Mouse (Mus musculus): ENCODE measurements around the gene Gne. TPM values are rescaled to one million over a fixed set of nuclear protein-coding genes. Genes with fewer than 3 reads are reported as not detected.
A peak's percentile ranks its signal among the peaks of the same experiment; 100 is the strongest.

Gne gene
- polyA plus RNA-seq, 1 experiment from 2014 or later = 36.3 TPM

DNA sequence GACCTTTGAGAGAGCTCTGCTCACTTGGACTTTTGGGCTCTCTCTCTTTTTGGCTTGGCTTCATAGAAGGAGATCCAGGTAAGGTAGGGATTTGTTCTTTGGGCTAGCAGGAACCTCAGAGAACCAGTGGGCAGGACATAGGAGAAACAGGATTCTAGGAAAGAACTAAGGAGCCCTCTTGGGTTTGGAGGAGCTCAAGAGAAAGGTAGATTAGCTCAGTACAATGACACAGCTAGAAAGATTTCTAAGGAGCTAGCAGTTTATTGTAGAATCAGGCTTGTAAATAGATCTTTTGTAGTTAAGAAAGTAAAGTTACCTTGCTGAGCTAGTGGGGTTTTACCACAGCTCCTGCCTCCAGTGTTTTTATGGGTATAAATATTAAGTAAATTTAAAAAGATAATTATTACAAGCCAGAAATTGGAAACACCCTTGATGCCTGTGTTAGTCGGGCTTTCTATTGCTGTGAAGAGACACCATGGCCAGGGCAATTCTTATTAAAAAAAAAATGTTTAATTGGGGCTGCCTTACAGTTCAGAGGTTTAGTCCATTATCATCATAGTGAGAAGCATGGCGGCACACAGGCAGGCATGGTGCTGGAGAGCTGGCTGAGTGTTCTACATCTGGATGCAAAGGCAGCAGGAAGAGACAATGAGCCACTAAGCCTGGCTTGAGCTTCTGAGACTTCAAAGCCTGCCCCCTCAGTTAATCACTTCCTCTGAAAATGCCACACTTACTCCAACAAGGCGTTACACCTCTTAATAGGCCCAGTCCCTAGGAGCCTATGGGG is 79.2 kb downstream of the Gne start:
- Histone ChIP-seq H3K4me3 (no peak overlapping the region), H3K4me1 (replicated peaks) (no peaks in the 10 kb centered on the region), H3K27ac (ENCODE audit: poor library complexity, severe bottlenecking) (no peak overlapping the region), H3K4me2 (no peak overlapping the region), H3K27me3 (replicated peaks) (no peaks in the 10 kb centered on the region), H3K9ac (no peak overlapping the region), H3K9me3 (replicated peaks) (no peaks in the 10 kb centered on the region), H3K36me3 (no peaks in the 10 kb centered on the region)
- no peak for ATAC-seq (ENCODE audit: insufficient number of reproducible peaks, low FRiP score)
- 62% methylated on average over 3 of the region's 3 CpGs for WGBS

- Histone ChIP-seq H3K9me3 (replicated peaks) (no peaks in the 10 kb centered on the region), H3K4me3 (no peak within 1 kb of the TSS), H3K27ac (ENCODE audit: poor library complexity, severe bottlenecking) (no peak within 1 kb of the TSS), H3K36me3 (no peaks in the 10 kb centered on the region), H3K4me2 (no peak within 1 kb of the TSS), H3K9ac (no peak within 1 kb of the TSS), H3K4me1 (replicated peaks) (no peaks in the 10 kb centered on the region), H3K27me3 (replicated peaks) (no peaks in the 10 kb centered on the region)
- WGBS = 74% methylated on average over 5 of the region's 5 CpGs
- peak; percentile 59; the same call in 1 of the 2 replicates for ATAC-seq (ENCODE audit: insufficient number of reproducible peaks, low FRiP score)
Measured at GRCm38 (mm10) chr4:44004126-44004525, 79.9 kb downstream of the Gne start, which contains the start of gene Clta. TSS of gene Clta (plus strand) at chr4:44004452.

GRCm38 (mm10) chr4:44003622-44004021 is 80.4 kb downstream of the Gne start:
- 77% methylated on average over 6 of the region's 6 CpGs for WGBS
- Histone ChIP-seq H3K27ac (ENCODE audit: poor library complexity, severe bottlenecking) (no peak overlapping the region), H3K36me3 (no peaks in the 10 kb centered on the region), H3K4me2 (no peak overlapping the region), H3K9ac (no peak overlapping the region), H3K27me3 (replicated peaks) (no peaks in the 10 kb centered on the region), H3K4me3 (no peak overlapping the region), H3K4me1 (replicated peaks) (no peaks in the 10 kb centered on the region), H3K9me3 (replicated peaks) (0 out of 2 replicates have a peak, but pooled peaks cover 2% of the 10 kb centered on the region)
- no peak for ATAC-seq (ENCODE audit: insufficient number of reproducible peaks, low FRiP score)

DNA sequence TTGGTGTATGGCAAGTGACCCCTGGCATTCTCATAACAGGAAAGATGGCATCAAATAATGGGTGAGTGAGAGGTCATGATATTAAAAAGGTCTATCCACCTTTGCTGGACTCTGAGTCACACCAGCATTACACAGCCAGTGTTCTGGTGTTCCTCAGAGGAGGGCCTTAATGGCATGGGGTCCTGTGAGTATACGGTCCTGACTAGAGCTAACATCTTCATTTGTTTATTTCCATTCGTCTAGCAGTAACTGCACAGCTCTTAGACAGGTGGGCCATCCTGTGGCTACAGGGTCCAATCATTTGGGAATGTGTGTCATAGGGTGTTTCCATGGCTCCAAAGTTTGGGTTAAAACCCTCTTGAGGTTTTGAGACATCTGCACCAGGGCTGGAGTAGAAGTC is 89.6 kb downstream of the Gne start:
- 74% methylated on average over 2 of the region's 2 CpGs for WGBS
- no peak for ATAC-seq (ENCODE audit: insufficient number of reproducible peaks, low FRiP score)

GRCm38 (mm10) chr4:43993072-43993471 is 90.9 kb downstream of the Gne start:
- WGBS = 87% methylated on average over 11 of the region's 11 CpGs
- peaks cover 6% of the 10 kb centered on the region; the same call in 1 of the 2 replicates for H3K9me3 ChIP-seq (replicated peaks)
- H3K4me2 ChIP-seq = no peak overlapping the region
- H3K36me3 ChIP-seq = no peaks in the 10 kb centered on the region
- no peak overlapping the region for H3K27ac ChIP-seq (ENCODE audit: poor library complexity, severe bottlenecking)
- no peak overlapping the region for H3K4me3 ChIP-seq
- H3K9ac ChIP-seq = no peak overlapping the region
- no peaks in the 10 kb centered on the region for H3K27me3 ChIP-seq (replicated peaks)
- no peaks in the 10 kb centered on the region for H3K4me1 ChIP-seq (replicated peaks)
- no peak for ATAC-seq (ENCODE audit: insufficient number of reproducible peaks, low FRiP score)

More for the DNA sequence above, 89.6 kb downstream of the Gne start:
- H3K9me3 ChIP-seq (replicated peaks) = peaks cover 8% of the 10 kb centered on the region; the same call in 1 of the 2 replicates
- no peaks in the 10 kb centered on the region for H3K36me3 ChIP-seq
- no peaks in the 10 kb centered on the region for H3K4me1 ChIP-seq (replicated peaks)
- no peak overlapping the region for H3K9ac ChIP-seq
- no peak overlapping the region for H3K27ac ChIP-seq (ENCODE audit: poor library complexity, severe bottlenecking)
- H3K27me3 ChIP-seq (replicated peaks) = no peaks in the 10 kb centered on the region
- H3K4me3 ChIP-seq = no peak overlapping the region
- no peak overlapping the region for H3K4me2 ChIP-seq

DNA sequence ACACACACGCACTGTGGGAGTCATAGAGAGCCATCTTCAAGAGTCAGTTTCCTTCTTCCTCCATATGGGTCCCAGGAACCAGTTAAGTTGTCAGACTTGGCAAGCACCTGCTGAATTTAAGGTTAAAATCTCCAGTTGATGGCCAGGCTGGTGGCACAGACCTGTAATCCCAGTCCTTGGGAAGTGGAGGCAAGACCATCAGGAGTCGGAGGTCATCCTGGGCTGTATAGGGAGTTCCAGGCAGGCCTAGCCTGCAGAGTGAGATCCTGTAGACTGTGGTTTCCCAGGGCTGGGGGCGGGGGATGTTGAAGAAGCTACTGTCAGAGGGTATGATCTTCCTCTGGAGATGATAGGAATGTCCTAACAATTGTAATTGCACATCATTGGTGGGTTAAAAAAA is 95.0 kb downstream of the Gne start:
- peaks cover 6% of the 10 kb centered on the region; the same call in 1 of the 2 replicates for H3K9me3 ChIP-seq (replicated peaks)
- no peak overlapping the region for H3K9ac ChIP-seq
- no peaks in the 10 kb centered on the region for H3K27me3 ChIP-seq (replicated peaks)
- 75% methylated on average over 3 of the region's 3 CpGs for WGBS
- no peak overlapping the region for H3K4me2 ChIP-seq
- no peak overlapping the region for H3K4me3 ChIP-seq
- no peaks in the 10 kb centered on the region for H3K36me3 ChIP-seq
- no peak overlapping the region for H3K27ac ChIP-seq (ENCODE audit: poor library complexity, severe bottlenecking)
- no peak for ATAC-seq (ENCODE audit: insufficient number of reproducible peaks, low FRiP score)
- H3K4me1 ChIP-seq (replicated peaks) = no peaks in the 10 kb centered on the region

- Histone ChIP-seq H3K27me3 (replicated peaks) (peaks cover 5% of the 10 kb centered on the region; the same call in 1 of the 2 replicates), H3K9me3 (replicated peaks) (no peaks in the 10 kb centered on the region), H3K4me1 (replicated peaks) (peaks cover 3% of the 10 kb centered on the region; the same call in 1 of the 2 replicates), H3K4me2 (no peak overlapping the region), H3K9ac (no peak overlapping the region), H3K27ac (ENCODE audit: poor library complexity, severe bottlenecking) (no peak overlapping the region), H3K36me3 (peaks cover 3% of the 10 kb centered on the region; the same call in 1 of the 2 replicates), H3K4me3 (no peak overlapping the region)
- no peak for ATAC-seq (ENCODE audit: insufficient number of reproducible peaks, low FRiP score)
- 83% methylated on average over 19 of the region's 19 CpGs for WGBS
Measured at GRCm38 (mm10) chr4:43984326-43984725, 99.7 kb downstream of the Gne start.

Other genes starting within 250 kb of the Gne start
- not detected in 2 replicates for gene Olfr157, start 244.0 kb downstream of the Gne start, polyA plus RNA-seq (2016; fragmentation: Nextera tagmentation; extraction: Ambion mirVana)
- not detected in 2 replicates for gene Olfr155, start 232.6 kb downstream of the Gne start, polyA plus RNA-seq (2016; fragmentation: Nextera tagmentation; extraction: Ambion mirVana)
- 12.8 and 14.6 TPM in 2 replicates for gene Reck, start 208.6 kb downstream of the Gne start, polyA plus RNA-seq (2016; fragmentation: Nextera tagmentation; extraction: Ambion mirVana)
- 95.7 and 97.5 TPM in 2 replicates for gene Glipr2, start 126.8 kb downstream of the Gne start, polyA plus RNA-seq (2016; fragmentation: Nextera tagmentation; extraction: Ambion mirVana)
- 0.09 TPM in 1 of 2 replicates, not detected in the other for gene Ccin, start 100.7 kb downstream of the Gne start, polyA plus RNA-seq (2016; fragmentation: Nextera tagmentation; extraction: Ambion mirVana)
- gene Clta, start 79.7 kb downstream of the Gne start, polyA plus RNA-seq (2016; fragmentation: Nextera tagmentation; extraction: Ambion mirVana) = 153 and 163 TPM in 2 replicates
- 27.5 and 29.3 TPM in 2 replicates for gene Rnf38, start 149.6 kb upstream of the Gne start, polyA plus RNA-seq (2016; fragmentation: Nextera tagmentation; extraction: Ambion mirVana)
- gene Melk, start 216.7 kb upstream of the Gne start, polyA plus RNA-seq (2016; fragmentation: Nextera tagmentation; extraction: Ambion mirVana) = 30.2 and 30.3 TPM in 2 replicates

Measured in heart, embryonic 12.5 days (tissue).